Mouse (Mus musculus) brain, adult 2 months (tissue): Measurements from ENCODE around the gene Tmem141.

ENCODE experiments used
- DNase-seq: peaks from one replicate; pipeline ENCODE4 v3.0.0; 2011; ENCODE audit warnings: low read depth, low spot score

The Tmem141 gene

DNA sequence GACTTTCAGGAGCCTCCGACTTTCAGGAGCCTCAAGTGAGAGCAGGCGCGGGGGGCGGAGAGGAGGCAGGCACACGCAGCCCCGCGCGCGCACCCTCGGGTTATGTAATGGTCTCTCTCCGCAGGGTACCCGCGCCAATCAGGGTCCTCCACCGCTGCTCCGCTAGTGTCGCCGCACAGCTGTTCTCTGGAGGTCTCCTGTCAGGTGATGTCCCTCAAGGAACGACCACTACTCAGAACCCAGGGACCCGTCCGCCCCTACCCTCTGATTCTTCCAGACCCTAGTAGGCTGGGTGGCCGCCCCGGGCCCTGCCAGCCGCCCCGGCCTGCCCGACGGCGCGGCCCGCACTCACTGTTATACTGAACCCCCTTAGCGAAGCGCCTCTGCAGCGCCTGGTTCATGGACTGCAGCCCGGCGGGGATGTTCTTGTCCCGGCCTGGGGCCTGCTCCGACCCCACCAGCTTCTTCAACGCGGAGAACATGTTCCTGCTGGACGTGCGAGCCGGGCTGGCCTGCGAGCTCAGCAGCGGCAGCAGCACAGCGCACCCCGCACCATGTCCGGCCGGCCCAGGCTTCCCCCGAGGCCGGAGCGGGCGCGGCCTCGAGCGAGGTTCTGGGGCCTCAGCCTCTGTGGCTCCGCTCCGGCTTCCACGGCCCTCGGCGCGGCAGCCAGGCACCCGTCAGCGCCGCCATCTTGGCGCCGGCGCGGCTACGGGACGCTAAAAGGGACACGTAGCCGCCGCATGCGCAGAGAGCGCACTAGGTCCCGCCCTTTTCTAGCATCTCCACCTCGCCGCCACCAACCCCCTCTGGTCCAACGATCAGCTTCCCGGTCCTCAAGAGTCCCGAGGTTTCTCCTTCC lies 13.8 kb downstream of the Tmem141 start, which contains the start of gene Rabl6:
TSS of gene Rabl6 (minus strand) at position 761 of the 862 bp plus-strand sequence.
- peak; percentile 94 for DNase-seq

DNA sequence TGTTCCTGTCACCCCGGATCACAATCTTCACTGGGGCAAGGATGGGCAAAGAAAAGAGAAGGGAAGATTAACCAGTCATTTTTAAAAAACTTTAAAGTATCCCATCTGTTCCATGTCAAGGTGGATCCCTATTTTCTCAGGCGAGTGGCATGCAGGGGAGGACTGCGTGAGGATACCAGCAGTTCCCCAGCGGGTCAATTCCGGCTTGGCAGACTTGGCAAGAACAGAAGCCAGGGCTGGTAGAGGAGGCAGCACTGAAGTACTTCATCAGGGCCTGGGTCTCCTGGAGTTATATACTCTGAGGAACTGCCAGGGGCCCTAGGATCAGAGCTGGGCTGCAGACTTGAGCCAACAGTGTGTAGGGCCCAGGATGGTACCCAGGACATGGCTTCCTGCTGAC lies 19.3 kb downstream of the Tmem141 start:
- peak; percentile 17 for DNase-seq

DNA sequence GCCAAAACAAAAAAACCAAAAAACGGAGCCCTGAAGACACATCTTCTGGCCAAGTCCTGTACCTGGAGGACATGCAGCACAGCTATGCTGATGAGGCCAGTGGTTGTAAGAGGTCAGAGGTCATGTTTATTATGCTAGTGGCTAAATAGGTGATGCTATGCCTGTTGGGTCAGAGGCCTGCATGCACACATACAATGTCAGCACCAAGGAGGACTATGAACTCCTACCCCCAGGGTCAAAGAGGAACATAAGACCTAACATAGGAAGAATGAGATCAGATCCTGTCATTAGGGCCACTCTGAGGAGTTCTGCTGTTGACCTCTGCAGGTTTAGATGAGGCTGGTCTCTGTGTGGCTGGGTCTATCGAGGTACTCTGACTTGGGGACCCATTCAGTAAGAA lies 21.8 kb downstream of the Tmem141 start:
- no peak for DNase-seq

DNA sequence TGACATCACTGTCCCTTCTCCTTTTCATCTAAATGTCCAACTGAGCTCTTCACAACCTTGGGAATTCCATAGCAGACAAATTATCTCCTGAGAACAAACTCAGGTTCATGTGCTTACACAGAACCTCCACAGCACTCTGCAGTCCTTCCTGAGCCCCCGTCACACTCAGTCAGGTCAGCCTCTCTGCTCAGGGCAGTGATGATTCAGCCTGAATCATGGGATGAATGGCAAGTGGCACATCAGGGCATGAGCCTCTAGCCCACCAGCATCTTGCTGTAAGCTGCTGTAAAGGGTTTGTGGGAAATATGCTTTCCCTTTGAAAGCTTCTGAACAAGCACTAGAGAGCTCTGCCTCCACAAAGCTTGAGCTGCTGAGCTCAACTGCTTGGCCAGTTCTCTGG lies 23.1 kb downstream of the Tmem141 start:
- DNase-seq: no peak

DNA sequence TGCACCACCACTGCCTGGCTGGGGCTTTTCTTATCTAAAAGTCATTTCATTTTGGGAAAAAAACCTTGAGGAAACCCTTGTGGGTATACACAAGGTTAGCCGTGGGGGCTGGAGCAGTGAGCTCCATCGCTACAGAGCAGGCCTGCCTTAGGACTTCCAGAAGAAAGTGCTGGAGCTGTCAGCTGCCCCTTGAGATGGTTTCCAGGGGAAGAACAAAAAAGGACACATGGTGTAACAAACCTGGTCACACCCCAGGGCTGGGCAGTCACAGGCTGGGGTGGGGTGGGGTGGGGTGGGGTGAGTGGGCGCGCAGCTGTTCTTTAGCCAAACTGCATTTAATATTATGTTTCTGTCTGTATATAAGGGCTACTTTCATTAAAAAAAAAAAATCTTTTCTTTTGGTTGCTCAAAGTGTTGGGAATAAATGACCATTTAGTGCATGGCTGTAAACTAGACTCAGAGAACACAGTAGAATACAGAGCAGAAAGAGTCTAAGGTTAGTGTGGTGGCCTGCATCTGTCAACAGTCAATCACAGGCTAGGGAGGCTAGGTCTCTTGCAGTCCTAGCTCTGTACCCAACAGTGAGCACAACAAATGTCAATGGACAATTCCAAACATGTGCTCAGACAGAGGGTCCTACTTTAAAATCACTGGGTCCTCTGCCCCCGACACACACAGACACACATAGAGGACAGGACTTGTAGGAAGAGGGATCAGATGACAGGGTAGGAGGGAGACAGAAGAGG lies 24.9 kb downstream of the Tmem141 start:
- DNase-seq: no peak

DNA sequence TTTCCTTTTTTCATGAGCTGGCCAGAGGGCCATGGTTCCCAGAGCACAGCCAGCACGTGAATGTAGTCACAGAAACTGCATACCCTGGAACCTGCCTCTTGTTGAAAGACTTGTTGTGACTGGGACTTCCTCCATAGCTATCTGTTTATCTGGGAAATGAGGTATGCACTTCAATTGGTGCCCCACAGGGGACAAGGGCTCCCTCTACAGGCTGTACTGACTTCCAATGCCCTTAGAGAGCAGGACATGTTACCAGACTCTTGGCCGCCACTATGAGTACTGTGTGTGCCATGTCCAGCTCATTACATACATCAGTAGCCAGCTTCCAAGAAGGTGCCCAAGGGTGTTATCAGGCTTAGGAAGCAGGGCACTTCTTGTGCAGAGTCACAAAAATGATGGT lies 29.9 kb downstream of the Tmem141 start:
- peak; percentile 69 for DNase-seq

DNA sequence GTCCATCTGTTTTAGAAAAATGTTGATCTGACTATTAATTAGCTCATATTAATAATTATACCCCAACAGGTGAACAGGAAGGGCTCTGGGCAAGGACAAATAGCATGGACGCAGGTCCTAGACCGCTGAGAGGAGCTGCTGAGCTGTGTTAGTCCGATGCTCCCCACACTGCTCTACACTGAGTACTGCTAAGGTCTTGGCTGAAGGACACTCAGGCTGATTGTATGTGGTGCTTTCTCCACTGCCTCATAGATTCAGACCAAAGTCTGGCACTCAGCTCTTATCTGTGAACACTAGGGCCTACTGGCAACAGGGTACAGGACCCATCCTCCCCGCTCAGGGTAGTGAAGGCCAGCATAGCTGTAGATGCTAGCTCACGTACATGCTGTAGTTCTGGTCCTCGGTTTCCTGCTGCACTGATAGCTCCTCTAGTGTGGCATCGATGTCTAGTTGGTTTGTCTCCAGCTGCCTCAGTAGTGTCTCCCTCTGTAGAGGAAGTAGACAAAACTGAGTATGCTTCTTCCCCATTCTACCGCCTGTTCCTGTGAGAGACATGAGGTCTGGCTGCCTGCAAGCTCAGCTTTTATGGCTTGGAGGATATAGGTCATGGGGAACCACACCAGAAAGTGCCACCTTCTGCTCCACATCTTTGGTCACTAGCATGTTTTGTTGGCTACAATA lies 33.4 kb downstream of the Tmem141 start:
- peak; percentile 30 for DNase-seq

DNA sequence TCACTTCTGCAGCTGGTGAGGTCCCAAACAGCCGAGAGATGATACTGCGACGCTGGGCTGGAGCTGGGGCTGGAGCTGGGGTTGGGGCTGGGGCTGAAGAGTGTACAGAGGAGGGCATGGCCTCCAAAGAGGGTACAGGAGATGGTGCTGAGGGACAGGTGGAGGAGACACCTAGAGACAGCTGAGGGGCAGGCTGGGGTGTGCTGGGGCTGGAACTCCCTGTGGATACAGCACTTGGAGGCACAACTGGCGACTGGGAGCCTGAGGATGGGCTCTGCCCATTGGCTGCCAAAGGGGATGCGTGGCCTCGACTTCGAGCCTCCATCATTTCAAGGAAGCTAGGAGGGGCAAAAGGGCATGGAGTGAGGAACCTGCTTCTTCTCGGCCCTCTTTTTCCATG lies 34.5 kb downstream of the Tmem141 start:
- DNase-seq: no peak

DNA sequence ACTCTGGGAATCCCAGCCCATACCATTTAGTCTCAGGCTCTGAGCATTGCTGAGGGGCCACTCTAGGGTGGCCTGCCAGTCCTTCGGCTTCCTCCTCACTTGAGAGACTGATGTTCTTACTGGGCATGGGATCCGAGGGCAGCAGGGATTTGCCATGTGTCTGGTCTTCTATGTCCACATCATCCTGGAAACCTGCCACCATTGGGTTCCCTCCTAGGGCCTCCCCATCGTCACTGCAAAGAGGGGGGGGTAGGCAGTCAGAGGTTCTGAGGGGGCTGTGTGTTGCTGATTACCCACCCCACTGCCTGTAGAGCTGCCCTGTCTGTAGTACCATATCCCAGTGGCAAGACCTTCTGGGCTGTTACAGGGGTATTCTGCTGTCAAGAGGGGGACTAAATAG lies 36.2 kb downstream of the Tmem141 start:
- DNase-seq: no peak

DNA sequence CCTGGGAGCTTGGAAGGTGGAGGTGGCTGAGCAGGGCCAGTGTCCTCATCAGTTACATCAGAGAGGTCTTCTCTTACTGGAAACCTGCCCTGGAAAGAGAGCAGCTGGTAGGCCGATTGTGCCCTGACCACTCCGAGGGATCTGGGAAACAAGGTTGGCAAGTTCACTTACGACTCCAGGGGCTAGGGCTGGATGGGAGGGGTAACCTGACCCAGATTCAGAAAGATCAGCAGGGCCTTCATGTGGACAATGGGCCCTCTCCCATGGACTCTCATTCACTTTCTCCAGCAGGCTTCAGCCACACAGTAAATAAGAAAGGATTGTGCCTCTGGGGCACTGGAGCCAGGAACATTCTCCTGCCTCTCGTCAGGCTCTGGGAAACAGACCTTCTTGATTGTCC lies 36.9 kb downstream of the Tmem141 start:
- no peak for DNase-seq

DNA sequence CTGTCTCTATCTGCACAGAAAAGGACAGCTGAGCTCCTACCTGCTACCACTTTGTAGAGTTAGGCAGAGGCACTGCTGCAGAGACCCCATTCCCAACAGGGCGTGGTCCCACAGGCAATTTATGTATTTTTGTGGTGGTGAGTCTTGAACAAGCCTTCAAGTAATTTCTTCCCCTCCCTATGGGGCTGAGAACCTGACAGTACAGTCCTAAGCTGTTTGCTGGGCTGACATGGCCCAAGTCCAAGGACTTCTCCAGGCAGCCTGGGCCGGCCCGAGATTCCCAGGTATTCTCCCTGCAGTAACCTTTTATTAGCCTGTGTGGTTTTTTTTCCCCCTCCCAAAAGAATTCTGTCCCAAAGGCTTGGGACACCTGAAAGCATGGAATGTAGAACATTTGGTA lies 37.7 kb downstream of the Tmem141 start:
- DNase-seq: peak; percentile 54

DNA sequence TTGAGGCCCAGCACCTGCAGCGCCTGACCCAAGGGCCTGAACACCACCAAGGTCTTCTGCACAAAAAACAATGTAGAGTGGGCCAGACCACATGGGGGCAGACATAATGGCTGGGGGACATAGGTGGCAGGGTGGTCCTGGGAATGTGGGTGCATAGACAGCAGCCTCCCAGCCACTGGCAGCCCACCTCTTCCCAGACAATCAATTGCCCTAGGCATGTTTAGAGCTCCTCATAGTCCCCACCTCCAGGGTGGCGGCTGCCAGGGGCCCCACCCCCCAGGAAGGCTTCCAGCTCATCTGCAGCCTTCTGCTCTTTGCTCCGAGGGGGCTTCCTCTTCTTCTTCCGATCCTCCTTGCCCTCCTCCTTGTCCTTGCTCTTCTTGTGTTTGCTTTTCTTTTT lies 38.2 kb downstream of the Tmem141 start:
- DNase-seq: no peak

DNA sequence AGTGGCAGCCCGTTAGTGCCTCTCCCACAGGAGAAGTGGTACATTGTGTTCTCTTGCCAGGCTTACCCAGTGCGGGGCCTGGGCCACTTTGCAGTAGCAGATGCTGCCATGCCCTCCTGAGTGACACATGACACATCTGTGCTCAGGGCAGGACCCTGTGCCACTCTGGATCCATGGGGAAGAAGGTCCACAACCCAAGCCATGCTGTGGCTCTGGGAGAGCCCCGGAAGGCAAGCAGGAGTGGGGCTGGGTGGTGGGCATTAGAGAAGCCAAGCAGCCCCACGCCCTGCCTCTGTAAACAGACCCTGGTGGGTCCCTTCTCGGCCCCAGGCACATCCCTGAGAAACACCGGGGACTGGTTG lies 38.7 kb downstream of the Tmem141 start:
- no peak for DNase-seq

DNA sequence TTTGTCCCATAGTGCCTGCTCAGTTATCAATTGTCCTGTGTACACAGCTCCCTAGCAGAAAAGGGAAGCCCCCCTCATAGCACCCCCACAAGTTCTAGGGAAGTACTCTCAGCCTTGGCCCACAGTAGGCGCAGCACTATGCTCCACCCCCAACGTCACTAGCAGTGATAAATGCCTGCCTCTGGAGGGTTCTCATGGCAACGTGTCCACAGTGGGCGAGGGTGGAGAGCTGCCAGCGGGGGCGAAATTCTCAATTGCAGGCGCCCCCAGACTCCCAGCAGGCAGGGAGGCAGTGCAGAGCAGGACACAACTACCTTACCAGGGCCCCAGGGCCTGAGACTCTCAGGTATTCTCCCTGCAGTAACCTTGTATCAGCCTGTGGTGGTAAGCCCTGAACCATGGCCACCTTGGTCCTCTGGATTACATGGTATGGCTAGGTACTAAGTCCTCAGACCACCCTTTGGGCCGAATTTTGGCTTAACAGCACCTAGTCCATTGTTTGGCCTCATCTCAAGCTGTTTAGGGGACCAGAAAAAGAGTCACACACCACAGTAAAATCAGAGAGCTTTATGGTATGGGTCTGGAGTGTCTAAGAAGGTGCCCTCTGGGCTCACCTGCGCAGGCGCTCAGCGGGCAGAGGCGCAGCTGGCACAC lies 39.2 kb downstream of the Tmem141 start:
- peak; percentile 92 for DNase-seq

DNA sequence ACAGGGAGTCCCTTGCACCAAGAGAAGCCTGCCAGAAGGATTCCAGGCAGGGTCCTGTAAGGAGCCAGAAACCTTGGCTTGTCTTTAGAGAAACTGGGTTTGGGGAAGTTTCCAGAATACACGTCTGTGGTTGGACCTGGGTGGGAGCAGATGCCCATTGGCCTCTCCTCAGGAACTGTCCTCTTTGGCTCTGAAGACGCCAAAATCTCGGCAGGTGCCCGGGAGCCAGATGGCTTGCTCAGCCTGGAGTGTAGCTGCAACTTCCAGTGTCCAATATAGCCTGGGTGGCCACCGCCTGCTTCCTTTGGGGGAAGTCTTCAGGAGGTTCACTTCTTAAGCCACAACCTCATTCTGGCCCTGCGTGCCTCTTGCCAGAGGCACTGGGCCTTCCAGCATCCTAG lies 39.9 kb downstream of the Tmem141 start:
- peak; percentile 97 for DNase-seq

DNA sequence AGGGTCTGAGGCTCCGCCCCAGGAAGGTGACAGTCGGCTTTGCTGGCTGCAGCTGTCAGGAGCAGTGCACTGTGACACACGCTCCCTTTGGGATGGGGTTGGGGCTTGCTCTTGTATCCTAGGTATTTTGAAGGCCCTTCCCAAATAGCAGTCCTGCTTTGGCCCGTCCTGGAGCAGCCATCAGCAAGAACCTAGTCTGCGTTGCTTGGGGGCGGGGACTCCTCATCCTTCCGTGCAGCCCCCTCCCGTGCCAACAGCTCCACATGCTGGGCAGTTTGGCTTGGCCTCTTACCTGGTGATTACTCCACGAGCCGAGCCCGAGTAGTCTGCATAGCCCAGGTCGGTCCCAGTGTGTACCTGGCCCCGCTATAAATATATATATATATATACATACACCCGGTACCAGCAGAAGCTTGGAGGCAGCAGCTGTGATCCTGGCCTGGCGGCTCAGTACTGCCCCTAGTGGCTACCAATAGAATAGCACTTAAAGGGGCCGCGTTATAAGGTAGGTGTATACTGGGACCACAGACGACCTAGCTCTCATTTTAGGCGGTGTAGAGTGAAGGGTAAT lies 40.4 kb downstream of the Tmem141 start, which contains the start of gene Ajm1:
TSS of gene Ajm1 (minus strand) at position 464 of the 571 bp plus-strand sequence.
- peak; percentile 93 for DNase-seq

DNA sequence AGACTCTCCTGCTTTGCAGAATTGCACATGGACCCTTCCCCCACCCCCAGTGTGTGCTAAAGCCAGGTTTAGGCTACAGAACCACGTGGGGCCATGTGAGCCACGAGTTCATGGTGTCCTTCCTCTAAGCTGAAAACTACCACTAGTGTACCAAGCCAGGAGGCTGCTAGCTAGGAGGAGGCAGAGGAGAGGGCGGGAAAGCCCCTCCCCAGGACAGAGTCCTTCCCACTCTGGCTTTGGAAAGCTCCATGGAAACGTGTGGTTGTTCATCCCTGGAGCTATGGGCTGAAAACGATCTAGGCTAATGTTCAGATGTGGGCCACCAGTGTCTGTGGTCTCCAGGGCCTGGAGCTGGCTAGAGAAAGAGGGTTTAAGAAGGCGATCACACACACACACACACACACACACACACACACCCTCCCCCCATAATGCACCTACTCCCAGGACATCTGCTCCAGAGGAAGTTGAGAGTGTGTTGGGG lies 41.1 kb downstream of the Tmem141 start:
- DNase-seq: peak; percentile 73

DNA sequence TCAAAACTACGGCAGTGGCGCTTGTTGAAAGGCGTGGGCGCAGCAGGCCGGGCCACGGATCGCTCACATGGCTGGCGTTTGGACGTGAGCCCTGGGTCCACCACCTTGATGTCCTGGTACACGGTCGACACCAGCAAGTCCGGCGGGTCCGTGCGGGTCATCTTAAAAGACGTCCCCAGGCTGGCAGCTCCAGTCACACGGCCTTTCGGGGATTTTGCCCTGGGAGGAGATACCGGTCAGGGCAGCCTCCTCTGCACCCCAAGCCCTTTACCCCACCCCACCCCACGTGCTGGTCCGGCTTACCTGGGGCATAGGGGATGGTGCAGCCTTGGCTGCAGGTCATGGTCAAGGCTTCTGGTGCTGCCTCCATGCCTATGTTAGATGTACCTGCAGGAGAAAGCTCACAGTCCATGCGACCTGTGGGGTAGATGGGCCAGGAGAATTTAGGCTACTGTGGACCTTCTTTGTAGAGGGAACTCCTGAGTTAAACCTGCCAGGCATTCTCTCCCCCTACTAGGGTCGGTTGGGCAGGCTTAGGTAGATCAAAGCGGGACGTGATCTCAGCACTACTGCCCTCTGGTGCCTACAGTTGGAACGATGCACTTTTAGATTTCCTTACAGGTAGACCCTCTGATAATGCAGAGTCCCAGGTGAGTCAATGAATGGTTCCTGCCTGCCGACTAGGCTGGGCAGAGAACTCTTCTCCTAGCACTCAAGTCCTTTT lies 41.9 kb downstream of the Tmem141 start:
- peak; percentile 92 for DNase-seq

DNA sequence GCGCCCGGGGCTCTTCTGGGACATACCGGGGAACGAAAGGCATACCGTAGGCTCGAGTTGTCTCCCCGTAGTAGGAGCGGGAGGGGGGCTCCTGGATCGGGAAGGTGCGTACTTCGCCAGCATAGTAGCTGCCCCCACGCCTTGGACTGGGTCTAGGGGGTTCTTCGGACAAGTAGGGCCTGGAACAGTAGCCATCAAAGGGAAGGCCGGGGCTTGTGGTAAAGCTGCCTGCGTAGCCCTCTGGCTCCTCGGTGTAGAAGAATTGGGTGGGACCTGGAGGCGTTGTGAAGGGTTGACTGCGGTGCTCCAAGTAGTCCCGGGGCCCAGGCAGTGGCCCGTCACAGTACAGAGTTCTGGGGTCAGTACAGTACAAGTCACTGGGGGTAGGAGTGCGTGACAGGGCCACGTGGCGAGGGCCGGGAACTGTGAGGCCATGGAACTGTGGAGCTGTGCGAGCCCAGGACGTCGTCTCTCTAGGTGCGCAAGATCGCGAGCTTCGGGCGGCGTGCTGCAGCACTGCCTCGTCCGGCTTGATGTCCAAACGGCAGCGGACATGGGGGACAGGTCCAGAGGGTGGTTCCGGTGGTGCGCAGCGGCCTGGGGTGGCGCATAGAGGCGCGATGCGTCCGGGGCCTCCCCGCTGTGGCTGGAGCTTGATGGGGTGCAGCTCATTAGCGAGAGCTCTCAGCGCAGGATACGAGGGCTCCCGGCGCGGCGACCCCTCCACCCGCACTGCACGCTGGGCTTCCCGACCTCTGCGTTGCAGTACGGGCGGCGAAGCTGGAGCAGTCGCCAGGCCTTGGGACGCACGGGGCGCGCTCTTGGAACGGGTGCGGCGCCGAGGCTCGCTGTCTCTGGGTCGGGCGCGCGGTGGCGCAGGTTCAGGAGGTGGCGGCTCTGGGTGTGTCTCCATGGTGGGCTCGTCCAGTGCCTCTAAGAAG lies 42.7 kb downstream of the Tmem141 start:
- DNase-seq: no peak
